Mouse (Mus musculus) layer of hippocampus, adult 18-20 months (tissue): ENCODE data around the gene Chchd3. TPM values are rescaled to one million over a fixed set of nuclear protein-coding genes. Genes with fewer than 3 reads are reported as not detected.
A peak's percentile ranks its signal among the peaks of the same experiment; 100 is the strongest.

Experiments used
- DNase-seq, 2 experiments: peaks; one replicate each; pipeline ENCODE4 v3.0.0; 2022; ENCODE audit warnings: low spot score in 2 of 2
- long read RNA-seq: library from polyadenylated mRNA; stranded (forward); transcript quantifications from one replicate; pipeline ENCODE4 v2.0.0, GENCODE M21; 2021
- total RNA-seq, 2 experiments: library from RNA; stranded (reverse); gene quantifications; 2 replicates each; pipeline ENCODE4 v1.2.3; 2021

Chchd3 gene
- 10 to 100 TPM; 87.0 to 92.1 TPM for total RNA-seq
- long read RNA-seq, transcript Chchd3-201 (8 exons, 1,550 nt), result major isoform, 24 of 66 reads
- long read RNA-seq, partial matches to known transcripts, result 1 of 66 reads
- long read RNA-seq, other reads (novel, unspliced or antisense), result 41 of 66 reads

DNA sequence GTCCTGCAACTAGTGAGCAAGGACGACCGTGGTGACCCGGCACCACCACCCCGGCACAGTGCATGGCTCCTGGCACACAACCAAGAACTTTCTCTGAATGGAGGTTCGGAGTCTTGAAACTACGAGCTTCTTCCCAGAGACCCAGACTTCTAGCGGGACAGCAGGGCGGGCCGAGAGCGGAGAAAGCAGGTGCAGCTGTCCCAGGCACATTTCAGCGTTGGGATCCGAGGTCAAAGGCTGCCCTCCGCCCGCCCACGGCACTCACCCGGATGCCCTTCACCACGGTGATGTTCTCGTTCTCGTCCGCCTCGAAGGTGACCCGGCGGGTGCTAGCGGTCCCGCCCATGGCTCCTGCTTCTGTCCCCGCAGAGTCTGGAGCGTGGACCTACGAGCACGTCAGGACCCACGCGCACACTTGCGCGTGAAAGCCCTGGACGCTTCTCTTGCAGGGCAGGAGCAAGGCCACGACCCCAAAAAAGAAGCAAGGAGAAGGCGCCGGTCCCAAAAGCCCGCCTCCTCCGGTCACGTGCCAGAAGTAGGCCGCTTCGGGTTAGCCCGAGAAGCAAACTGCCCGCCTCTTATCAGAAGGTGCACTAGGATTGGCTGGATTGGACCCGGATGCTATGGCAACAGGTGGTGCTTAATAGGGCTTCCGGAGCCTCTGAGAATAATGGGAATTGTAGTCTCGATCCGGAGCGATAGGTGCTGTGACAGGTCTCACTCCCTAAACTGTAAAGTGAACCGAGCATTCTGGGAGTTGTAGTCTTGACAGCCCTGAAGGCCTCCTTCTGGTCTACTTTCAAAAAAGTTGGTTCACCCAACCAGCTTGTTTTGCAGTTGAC lies at the start of gene Chchd3:
Chchd3 (minus strand) TSS at position 526 of the 842 bp plus-strand sequence.
- DNase-seq, result peak; percentile 97 to 98

DNA sequence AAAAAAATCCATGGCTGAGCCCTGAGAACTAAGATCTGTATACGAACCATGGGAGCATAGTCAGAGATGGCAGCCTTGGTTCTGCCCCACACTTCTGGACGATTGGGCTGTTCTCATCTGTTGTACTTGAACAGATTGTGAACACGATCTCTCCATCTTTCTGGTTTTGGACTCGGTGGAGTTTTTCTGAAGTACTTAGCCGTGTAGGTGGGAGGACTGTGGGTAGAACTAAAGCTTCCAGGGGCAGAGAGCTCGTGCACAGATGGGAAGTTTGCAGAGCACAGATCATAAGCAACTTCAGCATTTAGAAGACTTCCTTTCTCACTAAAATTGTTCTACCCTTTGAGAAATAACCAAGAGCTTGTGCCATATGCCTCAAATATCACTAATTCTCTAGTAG lies 44.6 kb upstream of the Chchd3 start:
- DNase-seq, result peak; percentile 32 to 78

DNA sequence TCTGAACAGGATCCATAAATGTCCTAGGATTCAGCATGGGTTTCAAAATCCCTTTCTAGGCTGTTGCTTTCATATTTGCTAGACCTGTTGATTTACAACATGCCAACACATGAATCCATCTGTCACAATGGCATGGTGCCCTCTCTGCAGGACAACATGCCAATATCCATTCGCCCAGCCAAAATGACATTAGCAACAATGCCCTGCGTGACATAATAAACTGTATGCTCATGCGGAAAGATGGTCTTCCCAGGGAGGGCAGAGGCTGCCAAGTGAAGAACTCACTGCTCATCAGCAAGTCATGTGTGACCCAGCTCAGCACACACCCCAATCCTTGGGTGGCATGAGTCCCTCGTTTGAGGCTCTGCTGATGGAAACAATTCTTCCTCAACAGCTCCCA lies 38.8 kb upstream of the Chchd3 start:
- DNase-seq, result no peak

DNA sequence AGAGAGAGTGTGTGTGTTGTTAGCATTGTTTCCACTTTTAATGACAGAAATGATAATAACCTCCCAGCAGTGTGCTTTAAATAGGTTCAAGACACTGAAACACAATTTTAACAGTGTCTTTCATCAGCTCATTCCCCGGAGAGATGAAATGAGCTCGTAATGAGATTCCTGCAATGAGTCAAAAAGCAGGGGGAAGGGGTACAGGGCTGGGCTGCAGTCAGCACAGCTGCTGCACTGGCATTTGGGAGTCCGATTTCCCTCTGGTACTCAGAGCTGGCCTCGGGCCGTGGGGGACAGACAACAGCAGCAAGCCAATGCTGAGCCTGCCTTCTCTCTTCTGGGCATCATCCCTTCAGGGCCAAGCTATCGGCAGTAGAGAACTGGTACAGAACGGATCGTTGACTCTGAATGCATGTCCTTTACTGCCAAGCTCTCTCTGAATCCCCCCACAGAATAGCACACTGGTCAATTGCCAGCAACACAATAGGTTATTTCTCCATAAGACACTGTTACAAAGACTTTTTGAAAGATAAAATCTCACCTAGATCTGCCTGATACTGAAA lies 34.7 kb upstream of the Chchd3 start:
- no peak for DNase-seq

DNA sequence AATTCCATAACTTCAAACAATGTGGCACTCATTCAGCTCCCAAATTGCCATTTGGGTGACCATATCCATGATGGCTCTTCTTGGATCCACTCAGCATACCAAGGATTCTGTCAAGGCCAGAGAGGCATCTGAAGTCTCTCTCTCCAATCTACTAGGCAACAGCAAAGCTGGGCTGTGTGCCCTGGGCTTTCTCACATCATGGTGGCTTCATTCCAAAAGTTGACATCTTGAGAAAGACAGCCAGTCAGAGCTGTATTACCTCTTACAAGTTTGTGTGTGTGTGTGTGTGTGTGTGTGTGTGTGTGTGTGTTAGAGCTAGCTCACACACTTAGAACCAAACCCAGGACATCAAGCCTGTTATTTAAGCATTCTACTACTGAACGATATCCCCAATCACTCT lies 20.1 kb upstream of the Chchd3 start:
- no peak for DNase-seq

DNA sequence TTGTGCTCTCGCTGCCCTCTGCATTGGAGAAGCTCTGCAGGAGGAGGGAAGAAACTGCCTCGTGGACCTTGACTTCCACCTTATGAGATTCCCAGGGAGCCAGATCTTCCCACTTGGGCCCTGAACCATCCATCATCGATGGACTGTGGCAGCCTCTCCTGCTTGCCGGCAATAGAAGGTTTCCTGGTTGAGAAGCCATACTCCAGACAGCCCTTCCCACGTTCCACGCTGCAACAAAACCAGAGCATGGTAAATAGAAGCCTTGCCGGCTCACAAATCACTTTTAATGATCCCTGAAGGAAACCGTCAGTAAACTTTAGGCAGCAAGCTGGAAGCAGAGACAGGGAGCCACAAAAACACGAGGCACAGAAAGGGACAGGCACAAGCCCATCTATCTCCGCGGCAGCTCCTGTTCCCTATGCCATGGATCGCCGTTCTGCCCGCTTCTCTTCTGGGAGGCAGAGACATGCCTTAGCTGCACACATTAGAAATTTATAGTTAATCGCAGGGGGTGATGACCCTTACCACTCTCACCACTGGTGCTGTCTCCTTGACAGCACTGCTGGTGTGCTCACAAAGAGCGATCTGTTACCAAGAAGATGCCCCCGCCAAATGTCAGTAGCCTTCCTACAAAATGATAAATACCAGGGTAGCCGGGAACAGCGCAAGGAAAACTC lies 18.3 kb upstream of the Chchd3 start:
- no peak for DNase-seq

DNA sequence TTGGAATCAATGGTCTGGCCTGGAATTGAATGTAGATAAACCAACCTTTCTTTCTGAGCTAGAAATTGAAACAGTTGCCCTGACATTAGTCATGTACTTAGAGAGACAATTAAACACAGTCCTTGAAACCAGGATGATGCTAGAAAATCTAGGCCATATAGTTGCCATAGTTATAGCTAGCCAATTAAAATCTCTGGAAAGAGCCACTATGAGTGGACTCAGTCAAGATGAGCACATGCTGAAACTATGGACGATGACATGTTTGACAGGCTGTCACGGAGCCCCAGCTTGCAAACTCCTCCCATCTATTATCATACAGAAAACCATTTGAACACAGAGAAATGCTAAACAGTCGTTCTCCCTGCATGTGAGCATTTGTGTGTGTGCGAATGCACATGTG lies 6.4 kb upstream of the Chchd3 start:
- no peak for DNase-seq

DNA sequence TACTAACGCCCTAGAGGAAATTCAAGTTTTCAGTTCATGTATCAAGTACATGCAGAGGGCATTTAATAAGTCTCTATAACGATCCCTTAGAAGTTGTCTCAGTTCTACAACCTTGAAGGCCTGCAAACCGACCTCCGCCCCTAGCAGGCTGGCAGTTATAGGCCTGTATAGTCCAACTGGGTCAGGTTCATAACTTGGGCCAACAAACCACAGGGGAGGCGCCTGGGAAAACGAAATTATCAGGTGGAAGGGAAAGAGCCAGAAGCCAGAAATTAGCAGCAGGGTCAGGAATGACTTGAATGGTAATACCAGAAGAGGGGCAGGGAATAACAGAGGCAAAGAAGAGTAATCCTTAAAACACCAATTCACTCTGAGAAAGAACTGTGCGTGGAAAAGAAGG lies 784 bp downstream of the Chchd3 start:
- DNase-seq, result no peak

DNA sequence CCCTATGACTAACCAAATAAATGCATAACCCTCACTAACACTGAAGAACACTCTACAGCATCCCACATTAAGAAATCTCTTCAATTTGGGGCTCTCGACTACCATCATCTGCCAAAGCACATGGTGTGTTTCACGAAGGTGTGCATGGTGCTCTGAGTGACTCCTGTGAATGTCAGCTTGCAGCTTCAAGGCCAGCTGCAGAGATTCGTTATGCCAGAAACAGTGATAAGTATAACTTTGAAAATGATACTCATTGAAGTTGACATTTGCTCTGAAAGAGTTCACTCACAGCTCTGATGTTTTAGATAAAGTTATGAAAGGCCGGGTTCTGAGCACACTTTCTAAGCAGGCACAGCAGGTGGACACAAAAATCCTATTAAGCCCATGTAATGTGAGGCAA lies 3.7 kb downstream of the Chchd3 start:
- DNase-seq, result no peak

DNA sequence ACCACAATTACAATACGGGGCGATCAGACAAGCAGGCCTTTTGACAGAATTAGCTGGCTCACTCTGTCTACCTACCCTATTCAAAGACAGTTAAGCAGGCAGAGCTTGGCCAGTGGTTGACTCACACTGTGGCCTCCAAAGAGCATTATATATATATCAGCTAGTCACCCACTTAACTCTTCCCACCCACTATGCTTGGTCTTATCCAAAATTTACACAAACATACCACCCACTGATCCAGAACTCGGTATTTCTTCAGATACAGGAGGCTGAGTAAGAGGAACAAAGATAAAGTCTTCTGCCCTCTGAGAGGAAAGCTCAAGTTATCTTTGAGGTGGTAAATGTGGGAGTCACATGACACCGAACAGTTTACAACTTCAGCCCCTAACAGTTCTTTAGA lies 4.4 kb downstream of the Chchd3 start:
- DNase-seq, result no peak

DNA sequence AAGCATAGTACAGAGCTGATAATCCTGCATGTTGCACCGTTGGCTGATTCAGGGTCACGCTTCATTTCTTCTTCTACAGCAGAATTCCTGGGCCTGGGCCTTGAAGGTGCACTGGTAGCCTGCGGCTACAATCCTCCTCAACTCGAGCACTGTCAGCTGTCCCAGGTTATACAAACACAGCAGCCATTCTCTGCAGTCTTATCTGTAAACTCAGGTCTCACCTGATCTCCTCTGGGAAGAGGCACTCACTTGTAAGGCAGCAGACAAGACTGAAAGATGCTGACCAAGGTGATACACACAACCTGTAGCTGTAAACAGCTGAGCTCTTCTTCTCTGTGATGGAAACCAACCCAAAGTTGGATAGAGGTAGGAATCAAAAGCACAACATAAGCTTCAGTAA lies 5.1 kb downstream of the Chchd3 start:
- no peak for DNase-seq

DNA sequence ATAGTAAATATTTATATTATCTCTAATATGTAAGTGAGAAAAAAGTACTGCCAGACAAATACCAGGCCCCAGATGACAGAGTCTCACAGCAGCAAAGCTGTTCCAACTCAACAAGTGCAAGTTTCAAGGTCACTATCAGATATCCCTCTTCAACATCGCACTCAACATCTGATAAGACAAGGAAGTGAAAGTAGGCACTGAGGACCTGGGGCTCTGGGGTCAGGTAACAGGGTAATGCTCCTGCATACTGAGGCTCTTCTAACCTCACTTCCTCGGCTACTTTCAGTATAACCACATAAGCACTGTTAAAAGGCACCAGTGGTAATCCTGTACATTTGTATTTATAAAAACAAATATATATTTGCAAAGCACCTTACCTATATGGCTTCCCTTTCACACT lies 8.4 kb downstream of the Chchd3 start:
- DNase-seq, result no peak

DNA sequence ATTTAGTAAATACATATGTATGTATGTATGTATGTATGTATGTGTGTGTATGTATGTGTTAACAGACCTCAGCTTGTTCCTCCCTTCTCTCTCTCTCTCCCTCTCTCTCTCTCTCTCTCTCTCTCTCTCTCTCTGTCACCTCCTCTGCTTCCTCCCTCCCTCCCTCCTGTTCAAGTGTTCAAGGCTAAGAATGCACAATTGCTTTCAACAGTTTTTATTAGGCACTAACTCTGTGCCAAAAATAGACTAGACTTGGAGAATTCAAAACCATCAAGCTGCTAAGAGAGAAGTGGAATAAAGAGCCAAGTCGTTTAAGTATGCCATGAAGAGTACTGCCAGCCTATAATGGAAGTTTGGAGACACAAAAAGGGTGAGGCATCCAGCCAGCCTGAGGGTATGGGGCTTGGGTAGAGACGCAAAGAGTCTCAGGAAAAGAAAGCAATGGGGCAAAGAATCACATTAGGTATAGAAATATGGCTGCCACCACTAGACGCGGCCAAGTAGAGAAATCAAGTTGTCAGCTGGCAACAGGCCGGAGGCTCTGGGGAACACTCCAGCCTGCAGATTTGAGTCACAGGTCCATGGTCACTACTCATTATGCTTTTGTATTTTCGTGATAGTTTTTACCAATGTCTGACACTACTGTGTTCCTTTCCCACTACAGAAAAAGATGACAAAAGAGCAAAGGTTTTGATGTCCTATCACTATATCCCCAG lies 10.2 kb downstream of the Chchd3 start:
- DNase-seq, result no peak

DNA sequence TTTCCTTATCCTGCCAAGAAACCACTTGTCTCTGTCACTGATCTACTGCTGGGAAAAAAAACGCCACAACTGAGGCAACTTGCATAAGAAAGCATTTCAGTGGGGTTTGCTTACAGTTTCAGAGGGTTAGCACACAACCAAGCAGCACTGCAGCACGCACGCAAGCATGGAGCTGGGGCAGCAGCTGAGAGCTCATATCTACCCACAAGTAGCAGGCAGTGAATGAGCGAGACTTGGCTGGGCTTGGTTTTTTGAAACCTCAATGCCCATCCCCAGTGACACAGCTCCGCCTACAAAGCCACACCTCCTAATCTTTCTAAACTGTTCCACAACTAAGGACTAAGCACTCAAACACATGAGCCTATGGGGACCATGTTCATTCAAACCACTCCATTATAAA lies 16.6 kb downstream of the Chchd3 start:
- DNase-seq, result no peak

DNA sequence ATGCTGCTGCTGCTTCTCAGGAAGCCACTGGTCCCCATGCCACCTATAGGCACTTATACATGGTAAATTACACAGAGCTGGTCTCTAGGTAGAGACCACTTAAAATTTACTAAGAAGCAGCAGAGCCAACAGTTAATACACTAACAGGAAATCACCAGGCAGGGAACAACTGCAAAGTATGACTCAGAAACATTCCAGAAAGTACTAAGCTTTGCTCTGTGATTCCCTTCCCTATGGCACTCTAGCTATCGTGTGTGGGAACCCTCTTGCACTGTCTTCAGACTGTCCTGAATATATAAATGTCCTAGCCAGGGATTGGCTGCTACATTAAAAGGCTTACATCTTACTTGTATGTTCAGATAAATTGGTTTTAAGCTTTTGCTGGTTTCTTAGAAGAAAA lies 17.2 kb downstream of the Chchd3 start:
- DNase-seq, result no peak

DNA sequence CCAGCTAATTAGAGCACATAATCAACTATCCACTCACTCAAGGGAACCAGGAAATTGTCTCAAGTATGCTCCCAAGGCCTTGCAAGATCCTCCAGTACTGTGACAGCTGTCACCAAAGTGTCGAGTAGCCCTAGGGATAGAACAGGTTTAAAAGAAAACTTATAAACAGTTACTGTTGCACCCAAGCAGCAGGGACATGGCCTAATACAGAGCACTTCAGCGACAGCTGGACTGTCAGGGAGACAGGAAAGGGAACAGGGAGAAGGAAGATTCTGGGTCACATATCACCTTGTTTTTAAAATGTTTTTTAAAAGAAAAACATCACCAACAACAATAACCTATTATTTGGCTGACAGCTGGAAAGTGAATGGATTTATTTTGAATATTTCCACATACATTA lies 18.1 kb downstream of the Chchd3 start:
- no peak for DNase-seq

DNA sequence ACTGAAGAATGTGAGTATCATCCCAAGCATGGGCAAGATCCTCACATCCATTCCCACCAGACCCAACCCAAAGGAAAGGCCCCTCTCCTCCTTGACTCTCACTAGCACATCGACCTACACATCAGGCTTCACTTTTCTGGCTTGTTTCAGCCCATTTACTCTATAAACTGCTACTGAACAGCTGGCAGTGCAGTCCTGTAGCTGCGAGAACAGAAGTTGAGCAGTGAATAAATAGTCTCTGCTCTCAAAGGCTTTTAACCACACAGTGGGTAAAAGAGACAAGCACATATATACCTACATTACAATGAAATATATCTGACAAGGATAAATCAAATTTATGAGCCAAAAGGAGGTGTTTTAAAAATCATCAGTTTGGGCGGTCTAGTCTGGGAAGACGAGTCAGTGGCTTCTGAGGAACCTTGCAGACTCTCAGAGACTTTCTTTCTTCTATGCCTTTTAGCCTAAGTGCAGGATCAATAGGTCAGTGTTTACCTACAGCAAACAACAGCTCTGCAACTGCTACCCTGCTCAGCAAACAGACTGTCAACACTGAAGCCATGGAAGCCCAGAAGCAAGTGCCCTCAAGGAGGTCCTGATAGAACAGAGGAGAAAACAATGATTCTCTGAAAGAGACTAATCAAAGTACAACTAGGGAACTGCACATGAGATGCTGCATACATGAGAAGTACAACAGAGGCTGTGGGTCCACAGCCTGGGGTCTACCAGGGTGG lies 19.5 kb downstream of the Chchd3 start:
- no peak for DNase-seq

DNA sequence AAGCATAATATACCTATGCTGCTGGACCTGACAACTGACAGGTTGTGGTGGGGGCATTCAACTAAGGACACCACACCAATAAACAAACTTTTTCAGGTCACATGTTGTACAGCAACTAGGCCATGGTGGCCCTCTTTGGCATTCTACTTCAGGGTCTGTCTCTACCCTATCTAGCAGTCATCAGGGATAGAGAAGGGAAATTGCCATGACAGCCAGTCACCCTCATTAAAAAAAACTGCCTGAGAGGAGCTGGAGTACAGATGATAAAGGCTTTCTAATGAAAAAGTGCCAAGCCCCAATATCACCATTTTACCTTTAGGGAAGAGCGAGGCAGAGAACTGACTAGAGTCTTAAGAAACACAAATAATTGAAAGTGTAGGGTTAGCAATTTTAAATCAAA lies 27.5 kb downstream of the Chchd3 start:
- DNase-seq, result no peak

DNA sequence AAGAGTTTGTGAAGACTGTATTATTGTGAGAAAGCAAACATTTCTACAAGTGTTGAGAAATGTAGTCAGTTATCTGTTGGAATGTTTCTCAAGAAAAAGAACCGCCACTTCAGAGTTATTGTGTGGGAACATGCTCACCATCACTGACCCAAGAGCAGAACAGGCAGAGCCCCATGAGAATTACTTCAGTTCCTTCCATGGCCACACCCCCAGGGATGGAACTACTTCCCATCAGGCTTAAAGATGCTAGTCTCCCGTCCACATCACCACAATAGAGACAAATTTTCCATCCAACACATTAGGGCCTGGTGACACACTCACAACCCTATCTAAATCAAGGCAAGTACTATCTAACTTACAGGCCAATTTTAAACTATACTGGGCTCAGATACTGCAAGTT lies 28.4 kb downstream of the Chchd3 start:
- DNase-seq, result no peak

DNA sequence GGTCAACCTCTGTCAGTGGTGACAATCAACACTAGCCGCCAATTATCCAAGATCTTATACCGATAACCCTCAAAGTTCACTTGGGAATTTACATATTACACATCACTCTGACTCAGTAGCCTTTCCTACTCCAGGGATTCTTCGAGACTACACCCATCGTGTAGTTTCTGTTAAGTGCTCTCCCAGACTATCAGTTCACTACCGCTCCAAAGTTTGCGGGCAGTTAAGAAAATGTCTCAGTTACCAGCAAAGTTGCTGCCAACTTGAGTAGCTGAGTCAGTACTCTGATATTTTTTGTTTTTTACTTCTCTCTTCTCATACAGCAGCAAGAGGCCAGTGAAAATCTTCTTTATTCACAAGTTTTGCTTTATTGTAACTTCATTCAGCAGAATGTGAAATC lies 31.8 kb downstream of the Chchd3 start:
- no peak for DNase-seq

DNA sequence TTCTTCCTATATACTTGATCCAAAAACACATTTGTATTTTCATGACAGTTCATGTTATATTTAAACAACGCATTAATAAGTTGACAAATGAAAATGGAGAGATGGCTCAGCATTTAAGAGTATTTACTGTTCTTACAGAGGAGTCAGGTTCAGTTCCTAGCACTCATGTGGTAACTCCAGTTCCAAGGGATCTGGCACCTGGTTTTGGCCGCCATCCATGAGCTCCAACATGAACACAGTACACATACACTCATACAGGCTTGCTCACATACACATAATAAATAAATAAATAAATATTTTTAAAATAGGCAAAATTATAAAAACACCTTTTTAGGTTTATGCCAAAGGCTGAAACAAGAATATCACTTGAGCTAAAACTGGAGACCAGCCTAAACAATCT lies 35.0 kb downstream of the Chchd3 start:
- no peak for DNase-seq
